ENCODE assay signal across 8 mouse cellular contexts in genomic region chr13:113034271-113034886, GRCm38 (mm10). TPM values are rescaled to one million over a fixed set of nuclear protein-coding genes. Genes with fewer than 3 reads are reported as not detected.
A peak's percentile ranks its signal among the peaks of the same experiment; 100 is the strongest.
DNase-seq lines count a peak whose midpoint lies in the region; ATAC-seq lines count a peak whose summit lies in the region.

No protein-coding gene starts in this region.

- DNase-seq in heart, adult 8-10 months (ENCODE audit: low spot score), result no peak
- peak; percentile 71 for DNase-seq in forebrain, embryonic 14.5 days (ENCODE audit: low spot score)
- no peak for DNase-seq in gastrocnemius, postnatal 4 days (ENCODE audit: low spot score in 2 of 2)
- DNase-seq in gastrocnemius, postnatal 36 days, result no peak
- DNase-seq in urinary bladder, postnatal 4 days (ENCODE audit: low spot score in 2 of 2), result no peak

- peaks cover 30% of the 10 kb centered on the region for H3K4me1 ChIP-seq in heart, embryonic 15.5 days (replicated peaks)
- H3K4me1 ChIP-seq in brown adipose tissue, adult 24 weeks (ENCODE audit: control insufficient read depth, insufficient read depth, insufficient read length, low read length), result no peaks in the 10 kb centered on the region
- H3K4me1 ChIP-seq in forebrain, embryonic 14.5 days (ENCODE audit: control insufficient read depth, insufficient read depth, low read length), result peaks cover 14% of the 10 kb centered on the region; the same call in 1 of the 2 replicates

- no peaks in the 10 kb centered on the region for H3K9me3 ChIP-seq in heart, embryonic 15.5 days (replicated peaks)
- H3K9me3 ChIP-seq in forebrain, embryonic 14.5 days (replicated peaks; ENCODE audit: control insufficient read depth, low read length), result no peaks in the 10 kb centered on the region

- H3K9ac ChIP-seq in heart, embryonic 15.5 days, result peak overlapping the region; percentile 45
- H3K9ac ChIP-seq in forebrain, embryonic 14.5 days (ENCODE audit: low read length), result peak overlapping the region; percentile 52

- no peaks in the 10 kb centered on the region for H3K36me3 ChIP-seq in heart, embryonic 15.5 days
- H3K36me3 ChIP-seq in forebrain, embryonic 14.5 days (ENCODE audit: control insufficient read depth, insufficient read depth, low read length), result no peaks in the 10 kb centered on the region

- H3K4me2 ChIP-seq in heart, embryonic 15.5 days, result peak overlapping the region; percentile 96
- H3K4me2 ChIP-seq in forebrain, embryonic 14.5 days (ENCODE audit: low read length), result peak overlapping the region; percentile 88

- ATAC-seq in heart, embryonic 15.5 days (replicated peaks; ENCODE audit: insufficient number of reproducible peaks, insufficient read depth, low FRiP score, low read depth), result no peak
- ATAC-seq in forebrain, embryonic 14.5 days, result peak; percentile 59
- 0 out of 2 replicates have a peak, but pooled peaks have one; percentile 1 for ATAC-seq in megakaryocyte-erythroid progenitor cell, adult 5-6 weeks (replicated peaks; ENCODE audit: low FRiP score, low TSS enrichment, poor library complexity, severe bottlenecking)

- H3K27ac ChIP-seq in heart, embryonic 15.5 days, result no peak overlapping the region
- H3K27ac ChIP-seq in brown adipose tissue, adult 24 weeks (replicated peaks; ENCODE audit: low read depth, low read length), result no peak overlapping the region
- no peak overlapping the region for H3K27ac ChIP-seq in forebrain, embryonic 14.5 days (ENCODE audit: low read depth, low read length)

- WGBS in heart, embryonic 15.5 days, result 7% methylated on average over 11 of the region's 11 CpGs
- under 1% methylated on average over 11 of the region's 11 CpGs for WGBS in forebrain, embryonic 14.5 days

- peak overlapping the region; percentile 54 for H3K4me3 ChIP-seq in heart, embryonic 15.5 days
- H3K4me3 ChIP-seq in brown adipose tissue, adult 24 weeks (ENCODE audit: insufficient read depth, low read depth, low read length), result peak overlapping the region; percentile 54
- H3K4me3 ChIP-seq in forebrain, embryonic 14.5 days (ENCODE audit: low read depth, low read length), result peak overlapping the region; percentile 38

- peaks cover 53% of the 10 kb centered on the region for H3K27me3 ChIP-seq in heart, embryonic 15.5 days
- peaks cover 26% of the 10 kb centered on the region for H3K27me3 ChIP-seq in forebrain, embryonic 14.5 days (replicated peaks; ENCODE audit: control insufficient read depth, insufficient read depth, low read length)

- intact Hi-C loops in gastrocnemius, postnatal 36 days (cut with DNase I), result loop anchor here (5.0 to 10.0 kb wide), 3 partner anchors 37 to 100 kb away; no protein-coding TSS in a partner anchor

RNA-seq across cellular contexts. Expression of gene Cdc20b, which starts 0.5 kb away (rescaled TPM):
- polyA plus RNA-seq in heart, embryonic 15.5 days (2015; fragmentation: Nextera tagmentation; extraction: Ambion mirVana), result 0.14 and 0.79 TPM in 2 replicates
- total RNA-seq in heart, adult 8-10 months (2022), result not detected
- polyA plus RNA-seq in brown adipose tissue, adult 24 weeks (2012; ENCODE audit: insufficient read depth, insufficient read length, missing spikeins), result not detected in 2 replicates
- 0.43 and 0.71 TPM in 2 replicates for polyA plus RNA-seq in forebrain, embryonic 14.5 days (2014; fragmentation: Nextera tagmentation; extraction: Ambion mirVana)
- total RNA-seq in megakaryocyte-erythroid progenitor cell, adult 5-6 weeks (2014; fragmentation: Nextera tagmentation), result not detected in 2 replicates
- not detected in 2 replicates for total RNA-seq in megakaryocyte-erythroid progenitor cell, adult 5-6 weeks (2017)
- total RNA-seq in gastrocnemius, postnatal 4 days (2021), result not detected
- total RNA-seq in gastrocnemius, postnatal 36 days (2021), result not detected

RNA-seq across cellular contexts. Expression of gene Gpx8, which starts 11.8 kb away (rescaled TPM):
- polyA plus RNA-seq in heart, embryonic 15.5 days (2015; fragmentation: Nextera tagmentation; extraction: Ambion mirVana), result 115 and 118 TPM in 2 replicates
- 10 to 100 TPM; 32.6 to 36.7 (median 35.6) TPM for total RNA-seq in heart, adult 8-10 months (2022)
- 143 and 181 TPM in 2 replicates for polyA plus RNA-seq in brown adipose tissue, adult 24 weeks (2012; ENCODE audit: insufficient read depth, insufficient read length, missing spikeins)
- polyA plus RNA-seq in forebrain, embryonic 14.5 days (2014; fragmentation: Nextera tagmentation; extraction: Ambion mirVana), result 57.7 and 59.3 TPM in 2 replicates
- total RNA-seq in megakaryocyte-erythroid progenitor cell, adult 5-6 weeks (2014; fragmentation: Nextera tagmentation), result not detected in 2 replicates
- total RNA-seq in megakaryocyte-erythroid progenitor cell, adult 5-6 weeks (2017), result not detected in 2 replicates
- total RNA-seq in gastrocnemius, postnatal 4 days (2021), result 10 to 100 TPM; 54.8 to 60.8 TPM
- total RNA-seq in gastrocnemius, postnatal 36 days (2021), result 1 to 10 TPM; 7.6 to 7.7 TPM

RNA-seq across cellular contexts. Expression of gene Mcidas, which starts 40.7 kb away (rescaled TPM):
- 0.21 and 0.77 TPM in 2 replicates for polyA plus RNA-seq in heart, embryonic 15.5 days (2015; fragmentation: Nextera tagmentation; extraction: Ambion mirVana)
- total RNA-seq in heart, adult 8-10 months (2022), result not detected
- not detected in 2 replicates for polyA plus RNA-seq in brown adipose tissue, adult 24 weeks (2012; ENCODE audit: insufficient read depth, insufficient read length, missing spikeins)
- 0.73 and 0.94 TPM in 2 replicates for polyA plus RNA-seq in forebrain, embryonic 14.5 days (2014; fragmentation: Nextera tagmentation; extraction: Ambion mirVana)
- not detected in 2 replicates for total RNA-seq in megakaryocyte-erythroid progenitor cell, adult 5-6 weeks (2014; fragmentation: Nextera tagmentation)
- not detected in 2 replicates for total RNA-seq in megakaryocyte-erythroid progenitor cell, adult 5-6 weeks (2017)
- total RNA-seq in gastrocnemius, postnatal 4 days (2021), result not detected
- not detected for total RNA-seq in gastrocnemius, postnatal 36 days (2021)

RNA-seq across cellular contexts. Expression of gene Ccno, which starts 46.8 kb away (rescaled TPM):
- polyA plus RNA-seq in heart, embryonic 15.5 days (2015; fragmentation: Nextera tagmentation; extraction: Ambion mirVana), result 0.78 and 1.4 TPM in 2 replicates
- under 1 TPM in 2 of 4 experiments, not detected in 2; 0.16 to 0.50 TPM for total RNA-seq in heart, adult 8-10 months (2022)
- polyA plus RNA-seq in brown adipose tissue, adult 24 weeks (2012; ENCODE audit: insufficient read depth, insufficient read length, missing spikeins), result 0.95 TPM in 1 of 2 replicates, not detected in the other
- 1.5 and 2.2 TPM in 2 replicates for polyA plus RNA-seq in forebrain, embryonic 14.5 days (2014; fragmentation: Nextera tagmentation; extraction: Ambion mirVana)
- not detected in 2 replicates for total RNA-seq in megakaryocyte-erythroid progenitor cell, adult 5-6 weeks (2014; fragmentation: Nextera tagmentation)
- total RNA-seq in megakaryocyte-erythroid progenitor cell, adult 5-6 weeks (2017), result 3.2 TPM in 1 of 2 replicates, not detected in the other
- total RNA-seq in gastrocnemius, postnatal 4 days (2021), result under 1 TPM in 1 of 2 experiments, not detected in 1; 0.26 TPM
- total RNA-seq in gastrocnemius, postnatal 36 days (2021), result not detected

Comparison
In these comparisons a context has a peak if more than half of its experiments do, and no peak if none do; other contexts are left out.
1. RNA of gene Gpx8, which starts 11.8 kb away (total RNA-seq): 54.8 to 60.8 TPM in gastrocnemius, postnatal 4 days, 32.6 to 36.7 TPM in heart, adult 8-10 months and 7.6 to 7.7 TPM in gastrocnemius, postnatal 36 days; not detected in megakaryocyte-erythroid progenitor cell, adult 5-6 weeks; every median in the first group is over 4 times any median in the second.
2. Peak in every context shown above with its lines, with median percentiles within 50 percentile points of each other: H3K4me3 ChIP-seq.